Mouse (Mus musculus): ENCODE data around the gene Cav1. TPM values are rescaled to one million over a fixed set of nuclear protein-coding genes. Genes with fewer than 3 reads are reported as not detected.

The Cav1 gene
- polyA plus RNA-seq, 1 experiment, result 610 TPM

- H3K27ac ChIP-seq (ENCODE audit: insufficient read depth, low read length), result peak overlapping the region; percentile 74
- peaks cover 26% of the 10 kb centered on the region for H3K4me1 ChIP-seq (ENCODE audit: control insufficient read depth, insufficient read depth, low read length)
- H3K4me3 ChIP-seq (ENCODE audit: insufficient read depth, low read length), result no peak overlapping the region
- no peak for TF ChIP-seq POLR2A (IDR thresholded peaks at IDR 0.05; ENCODE audit: low read depth, low read length)
- no peak for TF ChIP-seq CTCF (IDR thresholded peaks at IDR 0.05; ENCODE audit: borderline replicate concordance, insufficient read depth, low read length)
Observed at GRCm38 (mm10) chr6:17314659-17315616, 8.8 kb downstream of the Cav1 start.

GRCm38 (mm10) chr6:17316294-17317166 is 10.4 kb downstream of the Cav1 start:
- Histone ChIP-seq H3K27ac (ENCODE audit: insufficient read depth, low read length) (peak overlapping the region; percentile 25), H3K4me3 (ENCODE audit: insufficient read depth, low read length) (no peak overlapping the region), H3K4me1 (ENCODE audit: control insufficient read depth, insufficient read depth, low read length) (peaks cover 26% of the 10 kb centered on the region)
- TF ChIP-seq CTCF (IDR thresholded peaks at IDR 0.05; ENCODE audit: borderline replicate concordance, insufficient read depth, low read length) (no peak), POLR2A (IDR thresholded peaks at IDR 0.05; ENCODE audit: low read depth, low read length) (no peak)

- H3K4me1 ChIP-seq (ENCODE audit: control insufficient read depth, insufficient read depth, low read length), result peaks cover 28% of the 10 kb centered on the region
- H3K4me3 ChIP-seq (ENCODE audit: insufficient read depth, low read length), result no peak overlapping the region
- H3K27ac ChIP-seq (ENCODE audit: insufficient read depth, low read length), result peak overlapping the region; percentile 25
- TF ChIP-seq CTCF (IDR thresholded peaks at IDR 0.05; ENCODE audit: borderline replicate concordance, insufficient read depth, low read length) (no peak), POLR2A (IDR thresholded peaks at IDR 0.05; ENCODE audit: low read depth, low read length) (no peak)
Observed at GRCm38 (mm10) chr6:17317167-17317524, 11.0 kb downstream of the Cav1 start.

- peaks cover 29% of the 10 kb centered on the region for H3K4me1 ChIP-seq (ENCODE audit: control insufficient read depth, insufficient read depth, low read length)
- TF ChIP-seq POLR2A (IDR thresholded peaks at IDR 0.05; ENCODE audit: low read depth, low read length) (no peak), CTCF (IDR thresholded peaks at IDR 0.05; ENCODE audit: borderline replicate concordance, insufficient read depth, low read length) (no peak)
- H3K4me3 ChIP-seq (ENCODE audit: insufficient read depth, low read length), result no peak overlapping the region
- H3K27ac ChIP-seq (ENCODE audit: insufficient read depth, low read length), result no peak overlapping the region
Observed at GRCm38 (mm10) chr6:17317944-17318343, 11.8 kb downstream of the Cav1 start.

- Histone ChIP-seq H3K4me1 (ENCODE audit: control insufficient read depth, insufficient read depth, low read length) (peaks cover 8% of the 10 kb centered on the region), H3K4me3 (ENCODE audit: insufficient read depth, low read length) (no peak overlapping the region), H3K27ac (ENCODE audit: insufficient read depth, low read length) (peak overlapping the region; percentile 63)
- TF ChIP-seq CTCF (IDR thresholded peaks at IDR 0.05; ENCODE audit: borderline replicate concordance, insufficient read depth, low read length) (no peak), POLR2A (IDR thresholded peaks at IDR 0.05; ENCODE audit: low read depth, low read length) (no peak)
Observed at GRCm38 (mm10) chr6:17321976-17322375, 15.8 kb downstream of the Cav1 start.

- H3K27ac ChIP-seq (ENCODE audit: insufficient read depth, low read length), result no peak overlapping the region
- H3K4me3 ChIP-seq (ENCODE audit: insufficient read depth, low read length), result no peak overlapping the region
Observed at GRCm38 (mm10) chr6:17327216-17327615, 21.1 kb downstream of the Cav1 start.

GRCm38 (mm10) chr6:17329801-17330200 is 23.7 kb downstream of the Cav1 start:
- TF ChIP-seq CTCF (IDR thresholded peaks at IDR 0.05; ENCODE audit: borderline replicate concordance, insufficient read depth, low read length), result no peak
- TF ChIP-seq POLR2A (IDR thresholded peaks at IDR 0.05; ENCODE audit: low read depth, low read length), result no peak
- H3K27ac ChIP-seq (ENCODE audit: insufficient read depth, low read length), result no peak overlapping the region
- H3K4me3 ChIP-seq (ENCODE audit: insufficient read depth, low read length), result no peak overlapping the region
- peaks cover 4% of the 10 kb centered on the region; the same call in 1 of the 2 replicates for H3K4me1 ChIP-seq (ENCODE audit: control insufficient read depth, insufficient read depth, low read length)

More at GRCm38 (mm10) chr6:17327216-17327615, 21.1 kb downstream of the Cav1 start:
- H3K4me1 ChIP-seq (ENCODE audit: control insufficient read depth, insufficient read depth, low read length), result peaks cover 5% of the 10 kb centered on the region; the same call in 1 of the 2 replicates
- TF ChIP-seq CTCF (IDR thresholded peaks at IDR 0.05; ENCODE audit: borderline replicate concordance, insufficient read depth, low read length) (no peak), POLR2A (IDR thresholded peaks at IDR 0.05; ENCODE audit: low read depth, low read length) (no peak)

- Histone ChIP-seq H3K4me1 (ENCODE audit: control insufficient read depth, insufficient read depth, low read length) (no peaks in the 10 kb centered on the region), H3K4me3 (ENCODE audit: insufficient read depth, low read length) (no peak overlapping the region), H3K27ac (ENCODE audit: insufficient read depth, low read length) (no peak overlapping the region)
- no peak for TF ChIP-seq POLR2A (IDR thresholded peaks at IDR 0.05; ENCODE audit: low read depth, low read length)
- TF ChIP-seq CTCF (IDR thresholded peaks at IDR 0.05; ENCODE audit: borderline replicate concordance, insufficient read depth, low read length), result no peak
Observed at GRCm38 (mm10) chr6:17337724-17338123, 31.6 kb downstream of the Cav1 start.

- TF ChIP-seq CTCF (IDR thresholded peaks at IDR 0.05; ENCODE audit: borderline replicate concordance, insufficient read depth, low read length) (no peak), POLR2A (IDR thresholded peaks at IDR 0.05; ENCODE audit: low read depth, low read length) (no peak)
- Histone ChIP-seq H3K4me3 (ENCODE audit: insufficient read depth, low read length) (no peak overlapping the region), H3K27ac (ENCODE audit: insufficient read depth, low read length) (no peak overlapping the region), H3K4me1 (ENCODE audit: control insufficient read depth, insufficient read depth, low read length) (no peaks in the 10 kb centered on the region)
Observed at GRCm38 (mm10) chr6:17340406-17340805, 34.3 kb downstream of the Cav1 start.

All from embryonic fibroblast, embryonic 13.5 days (primary cell).